Mouse (Mus musculus) small intestine, adult 10 weeks (tissue): Measurements from ENCODE around the gene Vmn2r8. TPM values are rescaled to one million over a fixed set of nuclear protein-coding genes. Genes with fewer than 3 reads are reported as not detected.

ENCODE experiments used
- polyA plus RNA-seq: library from polyadenylated mRNA; stranded (reverse); fragments of 350-450 nt; fragmentation: Illumina TruSeq; extraction: RNeasy Lipid Tissue Mini Kit (QIAGEN cat#74804); gene quantifications from one replicate; pipeline ENCODE4 v1.2.3, GENCODE M21; 2014; ENCODE audit warnings: low replicate concordance

Gene Vmn2r8
- not detected for polyA plus RNA-seq

GRCm38 (mm10) chr5:108808750-108809149 lies at the start of gene Vmn2r8:
TSS of gene Vmn2r8 (minus strand) at chr5:108808850.

DNA sequence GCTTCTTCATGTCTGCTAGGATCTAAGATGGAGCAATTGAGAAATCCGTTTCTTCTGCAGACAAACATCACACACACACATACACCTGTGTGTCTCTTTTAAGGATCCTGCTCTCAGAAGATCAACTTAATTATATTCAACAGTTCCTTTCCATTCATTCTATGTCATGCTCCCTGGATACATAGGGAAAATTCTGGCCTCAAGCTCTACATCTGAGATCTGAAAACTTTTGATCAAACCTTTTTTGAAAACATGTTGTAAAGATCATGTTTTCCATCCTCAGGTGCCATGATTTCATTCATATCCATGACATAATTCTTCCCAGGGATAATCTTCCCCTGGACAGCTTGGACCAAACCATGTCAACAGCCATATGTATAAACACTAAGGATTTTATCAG lies 43.9 kb upstream of the Vmn2r8 start, which contains the start of gene Vmn2r9:
Vmn2r9 (minus strand) TSS at position 101 of the 400 bp plus-strand sequence.

GRCm38 (mm10) chr5:108795263-108795662 lies 13.4 kb downstream of the Vmn2r8 start, which contains the start of gene Tmed11:
TSS of gene Tmed11 (minus strand) at chr5:108795363.

DNA sequence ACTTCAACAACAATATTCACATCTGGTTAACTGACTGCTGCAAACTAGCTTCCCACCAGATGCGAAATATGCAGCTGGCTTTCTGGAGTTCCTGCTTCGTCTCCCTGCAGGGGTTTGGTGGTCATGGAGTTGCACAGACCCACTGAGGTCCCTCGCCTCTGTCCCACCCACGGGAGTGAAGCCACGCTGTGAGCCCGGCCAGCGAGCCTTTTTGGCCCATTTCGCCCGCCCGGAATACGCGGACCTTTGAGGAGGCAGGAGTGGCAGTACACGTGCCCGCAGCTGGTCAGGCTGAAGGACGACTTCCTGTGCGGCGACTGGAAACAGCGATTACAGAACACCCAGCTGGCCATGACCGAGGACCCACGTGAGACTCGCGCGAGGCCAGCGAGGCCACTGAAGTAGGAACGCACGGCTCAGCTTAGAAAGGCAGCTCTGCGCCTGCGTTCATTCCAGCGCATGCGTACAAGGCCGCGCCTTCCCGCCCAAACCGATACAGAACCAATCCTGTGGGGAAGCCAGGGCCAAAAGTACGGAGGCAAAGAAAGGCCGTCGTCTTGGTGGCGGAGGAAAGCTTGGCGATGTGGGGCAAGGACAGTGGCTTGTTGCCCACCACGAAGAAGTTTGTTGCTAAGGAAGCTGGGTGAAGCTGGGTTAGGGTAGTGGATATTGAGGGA lies 33.9 kb downstream of the Vmn2r8 start, which contains the start of gene Rnf212:
Rnf212 (minus strand) TSS at position 353 of the 677 bp plus-strand sequence.

Other genes with a start within 250 kb of the Vmn2r8 start
- gene Gak, start 179.1 kb downstream of the Vmn2r8 start, polyA plus RNA-seq: 82.2 TPM
- 14.5 TPM for gene Tmem175, start 179.1 kb downstream of the Vmn2r8 start, polyA plus RNA-seq
- gene Idua, start 148.5 kb downstream of the Vmn2r8 start, polyA plus RNA-seq: 6.4 TPM
- 35.9 TPM for gene Dgkq, start 139.2 kb downstream of the Vmn2r8 start, polyA plus RNA-seq
- gene Slc26a1, start 133.3 kb downstream of the Vmn2r8 start, polyA plus RNA-seq: not detected
- gene Fgfrl1, start 116.5 kb downstream of the Vmn2r8 start, polyA plus RNA-seq: 1.0 TPM
- not detected for gene Rnf212, start 33.9 kb downstream of the Vmn2r8 start, polyA plus RNA-seq
- gene Tmed11, start 13.5 kb downstream of the Vmn2r8 start, polyA plus RNA-seq: 26.5 TPM
- gene Vmn2r9, start 43.8 kb upstream of the Vmn2r8 start, polyA plus RNA-seq: not detected
- not detected for gene Vmn2r10, start 197.7 kb upstream of the Vmn2r8 start, polyA plus RNA-seq